Mouse (Mus musculus) gastrocnemius, adult 8-10 months (tissue): Measurements from ENCODE around the gene Dnah6. TPM values are rescaled to one million over a fixed set of nuclear protein-coding genes. Genes with fewer than 3 reads are reported as not detected.

ENCODE experiments used
- DNase-seq, 2 experiments: peaks; one replicate each; pipeline ENCODE4 v3.0.0; 2022; ENCODE audit warnings: low spot score in 2 of 2
- total RNA-seq, 4 experiments: library from RNA; stranded (reverse); gene quantifications; 2 replicates each; pipeline ENCODE4 v1.2.4; 2022

The Dnah6 gene
- total RNA-seq, 4 experiments from 2014 or later = 0.02 TPM; not detected in 2

GRCm38 (mm10) chr6:73038291-73038690 lies 183.2 kb downstream of the Dnah6 start:
- no peak for DNase-seq

- DNase-seq = no peak
Observed at GRCm38 (mm10) chr6:73028853-73029252, 192.6 kb downstream of the Dnah6 start.

GRCm38 (mm10) chr6:73027881-73028280 lies 193.6 kb downstream of the Dnah6 start:
- no peak for DNase-seq

GRCm38 (mm10) chr6:73026898-73027297 lies 194.6 kb downstream of the Dnah6 start:
- DNase-seq = no peak

GRCm38 (mm10) chr6:73020061-73020460 lies 201.4 kb downstream of the Dnah6 start:
- DNase-seq = no peak

- DNase-seq = no peak
Observed at GRCm38 (mm10) chr6:73018725-73019280, 202.6 kb downstream of the Dnah6 start.

- peak; percentile 8 to 13 for DNase-seq
Observed at GRCm38 (mm10) chr6:73014317-73015160, 206.9 kb downstream of the Dnah6 start.

- no peak for DNase-seq
Observed at GRCm38 (mm10) chr6:73012931-73013330, 208.5 kb downstream of the Dnah6 start.

- DNase-seq = no peak
Observed at GRCm38 (mm10) chr6:73011827-73012226, 209.6 kb downstream of the Dnah6 start.

- peak; percentile 49 to 58 for DNase-seq
Observed at GRCm38 (mm10) chr6:73010073-73010472, 211.4 kb downstream of the Dnah6 start.

GRCm38 (mm10) chr6:73003601-73004000 lies 217.8 kb downstream of the Dnah6 start:
- DNase-seq = no peak

- no peak for DNase-seq
Observed at GRCm38 (mm10) chr6:73002391-73002790, 219.1 kb downstream of the Dnah6 start.

GRCm38 (mm10) chr6:72998809-72999208 lies 222.6 kb downstream of the Dnah6 start:
- DNase-seq = no peak

GRCm38 (mm10) chr6:72993688-72994082 lies 227.8 kb downstream of the Dnah6 start:
- DNase-seq = no peak

GRCm38 (mm10) chr6:72993054-72993687 lies 228.3 kb downstream of the Dnah6 start:
- DNase-seq = no peak

GRCm38 (mm10) chr6:72990206-72990605 lies 231.2 kb downstream of the Dnah6 start:
- no peak for DNase-seq

- no peak for DNase-seq
Observed at GRCm38 (mm10) chr6:72989028-72989736, 232.3 kb downstream of the Dnah6 start.

GRCm38 (mm10) chr6:72982506-72982905 lies 238.9 kb downstream of the Dnah6 start:
- no peak for DNase-seq

- DNase-seq = no peak
Observed at GRCm38 (mm10) chr6:72981851-72982250, 239.6 kb downstream of the Dnah6 start.

- DNase-seq = peak; percentile 27 to 47
Observed at GRCm38 (mm10) chr6:72981124-72981651, 240.3 kb downstream of the Dnah6 start.

GRCm38 (mm10) chr6:72976866-72977265 lies 244.6 kb downstream of the Dnah6 start:
- no peak for DNase-seq
